Mouse (Mus musculus) liver, postnatal 0 days (tissue): ENCODE data around the gene Gpr142. TPM values are rescaled to one million over a fixed set of nuclear protein-coding genes. Genes with fewer than 3 reads are reported as not detected.

Source experiments
- ATAC-seq: fragments of 200-750 bp; cut with Nextera tagmentation; 2 replicates; pipeline ENCODE4 v1.8.0; 2017; ENCODE audit warnings: mild to moderate bottlenecking, moderate library complexity
- DNase-seq: peaks from one replicate; pipeline ENCODE4 v3.0.0-alpha.2; 2016
- H3K27ac ChIP-seq: fragments of 300-500 bp; sonication (generic); 2 replicates; pipeline ENCODE4 v1.5.1; 2014; ENCODE audit warnings: antibody characterized with exemption, moderate library complexity, mild to moderate bottlenecking, low read depth
- H3K27me3 ChIP-seq: fragments of 300-500 bp; sonication (generic); 2 replicates; pipeline ENCODE4 v1.6.1; 2014; ENCODE audit warnings: low read length, control low read depth, mixed read lengths; ENCODE audit not compliant: insufficient read depth
- H3K36me3 ChIP-seq: fragments of 300-500 bp; sonication (generic); replicated peaks from 2 replicates; pipeline ENCODE4 v1.6.1; 2014; ENCODE audit warnings: mild to moderate bottlenecking, control low read depth, low read length, moderate library complexity, mixed read lengths; ENCODE audit not compliant: insufficient read depth
- H3K4me1 ChIP-seq: fragments of 300-500 bp; sonication (generic); 2 replicates; pipeline ENCODE4 v1.6.1; 2014; ENCODE audit warnings: antibody characterized with exemption, mild to moderate bottlenecking, control low read depth; ENCODE audit not compliant: insufficient read depth
- H3K4me2 ChIP-seq: fragments of 300-500 bp; sonication (generic); 2 replicates; pipeline ENCODE4 v1.6.1; 2014; ENCODE audit warnings: low read depth, mild to moderate bottlenecking, low read length, moderate library complexity, mixed read lengths
- H3K4me3 ChIP-seq: fragments of 300-500 bp; sonication (generic); 2 replicates; pipeline ENCODE4 v1.5.1; 2014; ENCODE audit warnings: low read depth, low read length
- H3K9ac ChIP-seq: fragments of 300-500 bp; sonication (generic); replicated peaks from 2 replicates; pipeline ENCODE4 v1.6.1; 2014; ENCODE audit warnings: mild to moderate bottlenecking, moderate library complexity
- H3K9me3 ChIP-seq: fragments of 300-500 bp; sonication (generic); 2 replicates; pipeline ENCODE4 v1.6.1; 2016; ENCODE audit warnings: mild to moderate bottlenecking, control low read depth, low read length, mixed read lengths
- CTCF ChIP-seq: sonication (generic); IDR thresholded peaks from 2 replicates; pipeline ENCODE4 v1.5.1; 2016; ENCODE audit warnings: antibody characterized with exemption, low read depth
- EP300 ChIP-seq: IDR thresholded peaks from 2 replicates; pipeline ENCODE4 v1.6.1; 2016; ENCODE audit warnings: antibody characterized with exemption, low read depth, mild to moderate bottlenecking
- WGBS: fragments of 180-500 bp; shearing (Covaris S2); extraction: QIAGEN DNeasy Blood & Tissue Kit; methylation state at CpG from one replicate; pipeline ENCODE4 v1.1.7; 2014; ENCODE audit not compliant: insufficient replicate concordance; 5-methylcytosine and 5-hydroxymethylcytosine counted together
- polyA plus RNA-seq: library from polyadenylated mRNA; unstranded; fragments of >200 nt; fragmentation: Nextera tagmentation; extraction: Ambion mirVana; gene quantifications from 2 replicates; pipeline ENCODE4 v1.2.1, GENCODE M21; 2015

The Gpr142 gene
- polyA plus RNA-seq, 1 experiment from 2014 or later: not detected

- Histone ChIP-seq H3K4me3 (peak overlapping the region; percentile 70), H3K27me3 (peaks cover 32% of the 10 kb centered on the region), H3K36me3 (no peaks in the 10 kb centered on the region), H3K4me2 (peak overlapping the region; percentile 78), H3K9me3 (no peaks in the 10 kb centered on the region), H3K27ac (peak overlapping the region; percentile 97), H3K9ac (peak overlapping the region; percentile 87), H3K4me1 (peaks cover 22% of the 10 kb centered on the region)
- peak; percentile 80 for ATAC-seq
- peak; percentile 82 for DNase-seq
- WGBS: under 1% methylated on average over 62 of the region's 65 CpGs
- TF ChIP-seq CTCF (no peak), EP300 (no peak)
These were observed 53.0 kb downstream of the Gpr142 start for GRCm38 (mm10) chr11:114851608-114852310.

DNA sequence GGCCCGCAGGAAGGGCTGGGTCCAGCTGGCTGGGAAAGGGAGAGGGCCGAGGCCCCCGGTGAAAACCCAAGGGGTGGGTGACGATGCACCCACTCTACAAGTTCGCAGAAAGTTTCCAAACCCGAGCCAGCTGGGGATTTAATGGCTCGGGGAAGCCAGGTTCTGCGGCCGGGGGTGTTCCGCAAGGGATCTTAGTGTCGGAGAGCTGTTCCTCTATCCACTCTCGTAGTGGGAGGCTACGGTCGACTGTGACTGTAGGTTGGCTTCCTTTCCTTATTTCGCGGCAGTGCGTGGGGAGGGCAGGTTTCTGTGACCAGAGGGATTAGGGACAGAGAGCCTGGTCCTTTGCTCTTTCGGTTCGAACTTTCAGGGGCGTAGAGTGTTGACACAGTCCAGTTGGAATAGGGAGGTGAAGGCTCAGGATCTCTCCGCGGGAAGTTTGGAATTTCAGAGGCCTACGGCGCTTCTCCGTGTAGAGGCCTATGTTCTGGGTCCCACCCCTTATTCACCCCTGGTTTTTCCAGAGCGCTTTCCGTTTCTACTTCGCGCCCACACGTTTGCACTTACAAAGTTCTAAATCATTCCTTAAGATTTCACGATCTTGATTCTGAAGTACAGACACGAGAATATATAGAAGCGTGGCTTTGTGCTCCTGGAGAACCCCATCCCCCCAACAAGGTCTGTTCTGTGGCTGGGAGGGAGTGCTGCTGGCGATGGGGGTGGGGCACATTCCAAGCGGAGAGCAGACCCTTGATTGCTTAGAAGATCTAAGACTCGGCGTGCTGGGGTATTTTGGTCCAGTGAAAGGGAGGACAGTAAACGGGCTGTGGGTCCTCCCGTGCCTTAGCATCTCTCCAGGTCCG, 53.8 kb downstream of the Gpr142 start:
- Histone ChIP-seq H3K4me2 (peak overlapping the region; percentile 78), H3K27ac (peak overlapping the region; percentile 97), H3K36me3 (no peaks in the 10 kb centered on the region), H3K27me3 (peaks cover 32% of the 10 kb centered on the region), H3K9me3 (no peaks in the 10 kb centered on the region), H3K4me3 (peak overlapping the region; percentile 70), H3K4me1 (peaks cover 22% of the 10 kb centered on the region), H3K9ac (peak overlapping the region; percentile 87)
- 2% methylated on average over 39 of the region's 40 CpGs for WGBS
- ATAC-seq: no peak
- TF ChIP-seq EP300: no peak
- no peak for TF ChIP-seq CTCF
- peak; percentile 41 for DNase-seq

DNA sequence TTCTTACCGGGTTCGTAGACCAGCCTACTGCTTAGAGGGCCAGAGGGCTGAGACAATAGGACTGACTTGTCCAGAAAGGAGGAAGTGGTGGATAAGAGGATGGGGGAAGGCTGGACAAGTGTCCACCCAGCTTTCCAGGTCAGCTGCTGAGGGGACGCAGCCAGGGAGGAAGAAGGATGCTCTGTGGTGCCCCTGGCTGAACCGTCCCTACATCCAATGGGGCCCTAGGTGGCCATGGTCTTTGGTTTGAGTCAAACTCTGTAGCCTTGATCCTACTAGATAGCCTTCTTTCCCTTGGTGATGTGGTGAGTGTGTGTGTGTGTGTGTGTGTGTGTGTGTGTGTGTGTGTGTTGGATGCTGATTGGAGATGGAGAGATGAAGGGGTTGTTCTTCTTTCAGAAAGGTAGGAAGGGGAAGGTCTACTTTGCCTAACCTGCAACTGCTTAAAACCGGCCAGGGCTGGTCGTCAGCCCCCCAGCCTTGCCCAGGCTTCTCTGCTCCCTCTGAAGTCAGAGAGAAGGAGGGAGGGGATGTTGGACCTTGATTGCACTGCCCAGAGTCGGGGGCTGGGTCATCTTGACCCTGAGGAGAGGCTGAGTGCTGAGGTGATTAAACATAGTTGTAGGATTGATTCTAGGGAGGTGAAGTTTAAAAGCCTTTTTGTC, 54.6 kb downstream of the Gpr142 start:
- H3K27me3 ChIP-seq: peaks cover 32% of the 10 kb centered on the region
- peak overlapping the region; percentile 78 for H3K4me2 ChIP-seq
- ATAC-seq (no peak), DNase-seq (no peak)
- TF ChIP-seq EP300: no peak
- no peak for TF ChIP-seq CTCF
- H3K4me1 ChIP-seq: peaks cover 22% of the 10 kb centered on the region
- WGBS: 23% methylated on average over 7 of the region's 7 CpGs
- H3K9ac ChIP-seq: peak overlapping the region; percentile 87; the same call in 1 of the 2 replicates
- H3K36me3 ChIP-seq: no peaks in the 10 kb centered on the region
- peak overlapping the region; percentile 34; the same call in 1 of the 2 replicates for H3K27ac ChIP-seq
- no peaks in the 10 kb centered on the region for H3K9me3 ChIP-seq
- peak overlapping the region; percentile 70 for H3K4me3 ChIP-seq

GRCm38 (mm10) chr11:114854581-114854980, 55.9 kb downstream of the Gpr142 start:
- DNase-seq (no peak), ATAC-seq (no peak)
- Histone ChIP-seq H3K9me3 (no peaks in the 10 kb centered on the region), H3K27ac (no peak overlapping the region), H3K4me1 (peaks cover 18% of the 10 kb centered on the region), H3K4me3 (no peak overlapping the region), H3K4me2 (peak overlapping the region; percentile 26; the same call in 1 of the 2 replicates), H3K9ac (no peak overlapping the region), H3K36me3 (no peaks in the 10 kb centered on the region), H3K27me3 (peaks cover 27% of the 10 kb centered on the region)
- TF ChIP-seq EP300 (no peak), CTCF (no peak)
- WGBS: 54% methylated on average over 6 of the region's 6 CpGs

DNA sequence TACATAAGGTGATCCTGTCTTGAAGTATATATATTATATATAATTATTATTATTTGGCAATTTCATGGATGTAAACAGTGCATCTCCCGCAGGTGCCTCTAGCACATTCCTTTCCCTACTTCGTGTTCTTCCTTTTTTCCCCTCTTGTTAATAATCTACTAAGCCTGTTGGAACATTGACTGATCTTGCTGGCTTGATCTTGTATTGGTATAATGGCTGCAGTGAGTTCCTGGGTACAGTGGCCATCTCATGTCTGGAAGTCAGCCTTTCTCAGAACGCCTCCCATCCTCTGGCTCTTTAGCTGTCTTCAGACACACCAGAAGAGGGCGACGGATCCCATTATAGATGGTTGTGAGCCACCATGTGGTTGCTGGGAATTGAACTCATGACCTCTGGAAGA, 57.4 kb downstream of the Gpr142 start:
- Histone ChIP-seq H3K4me1 (peaks cover 13% of the 10 kb centered on the region), H3K4me3 (no peak overlapping the region), H3K36me3 (no peaks in the 10 kb centered on the region), H3K27ac (no peak overlapping the region), H3K9ac (no peak overlapping the region), H3K9me3 (no peaks in the 10 kb centered on the region), H3K4me2 (no peak overlapping the region), H3K27me3 (peaks cover 24% of the 10 kb centered on the region)
- 74% methylated on average over 5 of the region's 5 CpGs for WGBS
- ATAC-seq (no peak), DNase-seq (no peak)
- no peak for TF ChIP-seq CTCF
- no peak for TF ChIP-seq EP300

Other genes with a start within 250 kb of the Gpr142 start
- 793 and 837 TPM in 2 replicates for gene Rpl38, start 130.4 kb upstream of the Gpr142 start, polyA plus RNA-seq
- 22.1 and 23.7 TPM in 2 replicates for gene Ttyh2, start 123.5 kb upstream of the Gpr142 start, polyA plus RNA-seq
- 0.13 TPM in 1 of 2 replicates, not detected in the other for gene Dnaic2, start 71.5 kb upstream of the Gpr142 start, polyA plus RNA-seq
- 0.11 and 0.13 TPM in 2 replicates for gene Kif19a, start 33.5 kb upstream of the Gpr142 start, polyA plus RNA-seq
- not detected in 2 replicates for gene Btbd17, start 3.0 kb upstream of the Gpr142 start, polyA plus RNA-seq
- gene Gprc5c, start 52.2 kb downstream of the Gpr142 start, polyA plus RNA-seq: 23.2 and 24.9 TPM in 2 replicates
- gene Cd300a, start 91.1 kb downstream of the Gpr142 start, polyA plus RNA-seq: 7.7 and 9.7 TPM in 2 replicates
- gene Cd300lb, start 135.5 kb downstream of the Gpr142 start, polyA plus RNA-seq: 1.8 and 2.5 TPM in 2 replicates
- gene Cd300c, start 170.2 kb downstream of the Gpr142 start, polyA plus RNA-seq: 0.29 TPM in 1 of 2 replicates, not detected in the other
- gene Cd300ld, start 191.0 kb downstream of the Gpr142 start, polyA plus RNA-seq: 2.2 and 2.4 TPM in 2 replicates
- gene Cd300c2, start 203.0 kb downstream of the Gpr142 start, polyA plus RNA-seq: 16.3 and 17.3 TPM in 2 replicates
- gene Cd300ld2, start 217.3 kb downstream of the Gpr142 start, polyA plus RNA-seq: not detected in 2 replicates
- gene Cd300ld4, start 228.1 kb downstream of the Gpr142 start, polyA plus RNA-seq: not detected in 2 replicates
- gene Cd300ld5, start 238.8 kb downstream of the Gpr142 start, polyA plus RNA-seq: not detected in 2 replicates
- not detected in 2 replicates for gene Cd300ld3, start 249.5 kb downstream of the Gpr142 start, polyA plus RNA-seq